Mouse (Mus musculus) thymus, adult 2 months (tissue): Measurements from ENCODE around the gene Iqcd.

Experiments
- CTCF ChIP-seq: fragments of 200-500 bp; IDR thresholded peaks from 2 replicates; pipeline ENCODE4 v1.5.1; 2012; ENCODE audit warnings: mild to moderate bottlenecking, control low read depth, low read length, moderate library complexity, borderline replicate concordance; ENCODE audit not compliant: control insufficient read depth, poor library complexity, insufficient read depth; ENCODE audit errors: extremely low read depth
- POLR2A ChIP-seq: fragments of 200-500 bp; IDR thresholded peaks from 2 replicates; pipeline ENCODE4 v1.6.1; 2012; ENCODE audit warnings: mild to moderate bottlenecking, low read length, control low read depth, moderate library complexity; ENCODE audit not compliant: control insufficient read depth, poor library complexity, insufficient read depth; ENCODE audit errors: extremely low read depth

DNA sequence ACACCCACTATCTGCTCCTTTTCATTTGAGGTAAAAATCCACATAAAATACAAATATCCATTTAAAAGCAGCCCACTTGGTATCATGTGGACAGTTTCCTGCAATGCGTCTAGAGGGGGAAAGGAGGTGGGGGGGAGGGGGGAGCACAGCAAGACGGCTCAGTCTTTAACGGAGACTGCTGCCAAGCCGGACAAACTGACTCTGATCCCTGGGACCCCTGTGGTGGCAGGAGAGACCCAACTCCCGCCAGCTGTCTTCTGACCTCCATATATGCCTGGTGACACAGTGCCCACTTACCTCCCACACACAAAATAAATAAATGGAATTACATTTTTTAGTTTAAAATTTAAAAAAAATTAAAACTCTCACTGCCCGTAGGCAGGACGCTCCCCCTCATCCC, 14.7 kb downstream of the Iqcd start:
- TF ChIP-seq CTCF, result no peak
- no peak for TF ChIP-seq POLR2A
